Mouse (Mus musculus): ENCODE measurements at regions not wholly inside any gene's neighbourhood (a gene's known extent, or its start where the extent isn't known, plus 50 kb on each side); places are given as distances from the start of the nearest gene placed in this dataset.

DNA sequence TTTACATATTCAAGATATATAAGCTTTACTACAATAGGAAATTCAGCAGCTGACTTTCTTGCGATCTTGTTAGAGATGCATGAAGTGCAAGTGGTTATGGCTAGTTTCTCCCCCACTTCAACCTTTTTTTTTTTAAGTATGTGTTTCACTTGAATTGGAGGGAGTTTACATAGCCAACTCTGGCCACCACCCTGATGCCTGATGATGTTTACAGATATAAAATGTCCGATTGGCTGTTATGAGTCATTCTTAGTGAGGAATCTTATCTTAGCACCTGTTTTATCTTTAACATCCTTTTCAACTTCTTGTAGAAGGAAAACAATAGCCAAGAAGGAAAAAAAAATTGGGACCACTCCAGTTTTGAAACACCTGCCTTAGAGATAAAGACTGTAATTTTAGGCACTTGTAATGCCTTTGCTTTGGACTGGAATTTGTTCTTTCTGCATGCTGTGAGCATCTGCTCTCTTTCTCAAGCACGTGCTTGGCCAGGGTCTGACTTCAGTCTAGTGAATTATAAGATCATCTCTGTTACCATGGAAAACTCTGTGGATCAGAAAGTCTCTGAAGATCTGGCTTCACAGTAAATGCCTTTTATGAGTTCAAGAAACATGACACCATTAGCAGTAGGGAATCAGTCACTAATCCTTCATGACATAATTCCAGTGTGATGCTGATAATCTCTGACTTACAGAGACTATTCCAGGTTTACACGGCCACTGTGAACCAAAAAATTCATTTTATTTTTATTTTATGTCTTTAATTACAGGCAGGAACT is 92.7 kb upstream of the Meox2 start:
- peak; percentile 82 for DNase-seq (ENCODE audit: low read depth)
- TF ChIP-seq POLR2A (IDR thresholded peaks at IDR 0.05; ENCODE audit: borderline replicate concordance, extremely low read depth, insufficient read depth, insufficient read length, poor library complexity, severe bottlenecking) (no peak), CTCF (IDR thresholded peaks at IDR 0.05; ENCODE audit: borderline replicate concordance, extremely low read depth, insufficient read depth, insufficient read length) (no peak)

GRCm38 (mm10) chr12:37047191-37047590 is 61.1 kb upstream of the Meox2 start:
- no peak for DNase-seq (ENCODE audit: low read depth)
- TF ChIP-seq CTCF (IDR thresholded peaks at IDR 0.05; ENCODE audit: borderline replicate concordance, extremely low read depth, insufficient read depth, insufficient read length) (no peak), POLR2A (IDR thresholded peaks at IDR 0.05; ENCODE audit: borderline replicate concordance, extremely low read depth, insufficient read depth, insufficient read length, poor library complexity, severe bottlenecking) (no peak)

DNA sequence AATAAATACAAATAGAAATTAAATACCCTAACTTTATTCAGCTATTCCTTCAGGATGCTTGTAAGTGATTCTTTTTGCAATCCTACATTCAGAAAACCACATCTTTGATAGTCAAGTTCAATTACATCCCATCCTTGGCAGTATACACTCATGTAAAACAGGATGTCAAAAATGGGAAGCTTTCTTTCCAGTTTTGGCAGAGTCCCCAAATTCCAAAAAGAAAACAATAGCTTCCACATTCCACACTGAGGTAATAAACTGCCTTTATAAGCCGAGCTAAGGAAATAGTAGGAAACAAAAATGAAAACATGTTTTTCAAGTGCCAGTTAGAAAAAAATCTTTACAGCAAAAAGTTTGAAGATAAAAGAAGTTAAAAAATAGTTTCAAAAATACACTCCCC is 57.7 kb upstream of the Meox2 start:
- peak; percentile 19 for DNase-seq (ENCODE audit: low read depth)
- no peak for TF ChIP-seq POLR2A (IDR thresholded peaks at IDR 0.05; ENCODE audit: borderline replicate concordance, extremely low read depth, insufficient read depth, insufficient read length, poor library complexity, severe bottlenecking)
- TF ChIP-seq CTCF (IDR thresholded peaks at IDR 0.05; ENCODE audit: borderline replicate concordance, extremely low read depth, insufficient read depth, insufficient read length) = no peak

GRCm38 (mm10) chr12:37057411-37057810 is 50.9 kb upstream of the Meox2 start:
- DNase-seq (ENCODE audit: low read depth) = no peak
- TF ChIP-seq POLR2A (IDR thresholded peaks at IDR 0.05; ENCODE audit: borderline replicate concordance, extremely low read depth, insufficient read depth, insufficient read length, poor library complexity, severe bottlenecking) = no peak
- no peak for TF ChIP-seq CTCF (IDR thresholded peaks at IDR 0.05; ENCODE audit: borderline replicate concordance, extremely low read depth, insufficient read depth, insufficient read length)

Data from brain, embryonic 14.5 days (tissue).